Mouse (Mus musculus) heart, postnatal 0 days (tissue): ENCODE data around the gene C1ql3.

Experiments used
- CTCF ChIP-seq: IDR thresholded peaks from 2 replicates; pipeline ENCODE4 v1.5.1; 2016; ENCODE audit warnings: antibody characterized with exemption, control low read depth, low read depth
- EP300 ChIP-seq: IDR thresholded peaks from 2 replicates; pipeline ENCODE4 v1.6.1; 2016; ENCODE audit warnings: antibody characterized with exemption, low read depth

DNA sequence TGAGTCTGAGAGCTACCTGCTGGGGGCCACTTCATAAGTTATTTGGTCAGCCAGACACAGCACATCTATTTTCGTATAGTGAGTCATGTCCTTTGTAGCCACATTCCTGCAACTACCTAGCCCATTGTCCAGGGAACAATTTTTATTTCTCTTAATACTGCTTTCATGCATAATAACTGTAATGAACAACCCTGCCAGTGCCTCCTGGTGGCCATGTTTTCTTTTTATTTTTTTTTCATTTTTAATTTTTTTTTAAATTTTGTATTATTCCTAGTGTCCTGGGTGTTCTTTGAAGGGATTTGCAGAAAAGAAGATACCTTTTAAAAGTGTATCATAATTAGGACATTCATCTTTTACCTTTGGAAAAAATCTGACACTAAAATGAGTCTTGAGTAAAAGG is 3.2 kb downstream of the C1ql3 start:
- no peak for TF ChIP-seq CTCF
- TF ChIP-seq EP300: no peak
